Mouse (Mus musculus) kidney, embryonic 16.5 days (tissue): Measurements from ENCODE around the gene Snx29. TPM values are rescaled to one million over a fixed set of nuclear protein-coding genes. Genes with fewer than 3 reads are reported as not detected.
"Not testable (repeated sequence)": the region's sequence is repeated elsewhere in the genome, so short reads cannot be mapped to it uniquely, and the experiment has no call there.

ENCODE experiments used
- ATAC-seq: fragments of 200-750 bp; cut with Nextera tagmentation; 2 replicates; pipeline ENCODE4 v1.8.0; 2017; ENCODE audit warnings: moderate TSS enrichment; ENCODE audit not compliant: low FRiP score, low TSS enrichment
- H3K27ac ChIP-seq: fragments of 300-500 bp; sonication (generic); 2 replicates; pipeline ENCODE4 v1.5.1; 2014; ENCODE audit warnings: low read length
- H3K27me3 ChIP-seq: fragments of 300-500 bp; sonication (generic); 2 replicates; pipeline ENCODE4 v1.6.1; 2014; ENCODE audit warnings: low read length, control low read depth, mixed read lengths; ENCODE audit not compliant: insufficient read depth
- H3K36me3 ChIP-seq: fragments of 300-500 bp; sonication (generic); 2 replicates; pipeline ENCODE4 v1.6.1; 2014; ENCODE audit warnings: low read length, control low read depth, mixed read lengths; ENCODE audit not compliant: insufficient read depth
- H3K4me1 ChIP-seq: fragments of 300-500 bp; sonication (generic); 2 replicates; pipeline ENCODE4 v1.6.1; 2014; ENCODE audit warnings: low read length, control low read depth, mixed read lengths; ENCODE audit not compliant: insufficient read depth
- H3K4me2 ChIP-seq: fragments of 300-500 bp; sonication (generic); replicated peaks from 2 replicates; pipeline ENCODE4 v1.6.1; 2014; ENCODE audit warnings: low read depth, low read length
- H3K4me3 ChIP-seq: fragments of 300-500 bp; sonication (generic); 2 replicates; pipeline ENCODE4 v1.5.1; 2014; ENCODE audit warnings: mild to moderate bottlenecking, low read length
- H3K9ac ChIP-seq: fragments of 300-500 bp; sonication (generic); replicated peaks from 2 replicates; pipeline ENCODE4 v1.6.1; 2014; ENCODE audit warnings: low read length
- H3K9me3 ChIP-seq: fragments of 300-500 bp; sonication (generic); 2 replicates; pipeline ENCODE4 v1.6.1; 2016; ENCODE audit warnings: low read length, control low read depth
- WGBS: fragments of 180-500 bp; shearing (Covaris S2); extraction: QIAGEN DNeasy Blood & Tissue Kit; methylation state at CpG from one replicate; pipeline ENCODE4 v1.1.7; 2014; 5-methylcytosine and 5-hydroxymethylcytosine counted together
- polyA plus RNA-seq: library from polyadenylated mRNA; unstranded; fragments of >200 nt; fragmentation: Nextera tagmentation; extraction: Ambion mirVana; gene quantifications from 2 replicates; pipeline ENCODE4 v1.2.1, GENCODE M21; 2015

Gene Snx29
- polyA plus RNA-seq, 1 experiment from 2014 or later: 15.7 TPM

DNA sequence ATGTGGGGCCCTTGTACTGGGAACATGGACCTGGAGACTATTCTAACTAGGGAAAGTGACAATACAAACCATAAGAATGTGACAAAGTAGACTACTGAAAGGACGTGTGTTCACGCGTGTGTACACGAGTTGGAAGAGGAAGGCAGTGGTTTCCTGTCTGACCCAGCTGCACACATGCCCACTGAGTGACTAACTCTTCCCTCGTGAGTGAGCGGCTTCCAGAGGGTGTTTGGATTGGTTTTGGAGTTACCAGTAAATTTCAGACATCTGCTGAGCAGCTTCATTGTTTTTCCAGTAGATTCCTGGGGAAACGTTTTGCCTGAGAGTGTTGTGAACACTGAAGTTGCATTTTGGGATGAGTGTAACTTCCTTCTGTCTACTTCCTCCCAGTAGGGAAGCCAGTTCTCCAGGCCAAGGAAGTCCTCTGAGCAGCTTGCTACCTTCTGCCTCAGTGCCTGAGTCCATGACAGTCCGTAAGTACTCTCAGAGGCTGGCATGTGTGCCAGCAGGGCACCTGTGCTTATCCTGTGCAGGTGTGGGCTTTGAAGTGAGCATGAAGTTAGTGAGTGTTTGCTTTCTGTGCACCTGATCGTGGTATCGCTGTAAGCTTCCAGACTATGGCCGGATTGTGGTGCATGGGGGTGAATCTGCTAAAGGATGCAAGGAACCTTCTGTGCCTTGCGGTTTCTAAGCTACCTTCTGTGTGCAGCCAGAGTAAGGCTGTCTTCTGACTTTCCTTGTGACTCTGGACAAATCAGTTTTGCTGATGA, 97.8 kb downstream of the Snx29 start:
- no peak overlapping the region for H3K4me2 ChIP-seq
- H3K4me1 ChIP-seq: no peaks in the 10 kb centered on the region
- no peak for ATAC-seq
- H3K4me3 ChIP-seq: no peak overlapping the region
- H3K9me3 ChIP-seq: no peaks in the 10 kb centered on the region; the same call in 1 of the 2 replicates
- no peak overlapping the region for H3K9ac ChIP-seq
- peaks cover 7% of the 10 kb centered on the region for H3K36me3 ChIP-seq
- no peaks in the 10 kb centered on the region for H3K27me3 ChIP-seq
- WGBS: 82% methylated on average over 12 of the region's 12 CpGs
- no peak overlapping the region for H3K27ac ChIP-seq

DNA sequence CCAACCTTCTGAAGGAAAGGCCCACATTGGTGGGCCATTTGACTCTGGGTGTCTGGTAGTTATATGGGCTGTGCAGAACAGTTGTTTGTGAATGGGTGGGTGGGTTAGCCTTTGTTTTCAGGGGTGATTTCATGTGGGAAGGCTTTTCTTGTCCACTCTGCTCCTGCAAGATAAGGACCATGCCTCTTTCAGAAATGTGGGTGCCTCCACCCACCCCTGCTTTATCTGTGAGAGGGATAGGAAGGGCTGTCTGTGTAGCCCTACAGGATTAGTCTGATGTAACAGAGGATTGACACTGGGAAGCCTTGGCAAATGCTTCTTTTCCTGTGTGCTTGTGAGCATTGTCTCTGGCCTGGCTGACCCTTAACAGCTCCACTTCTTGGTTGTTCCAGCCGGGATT, 99.5 kb downstream of the Snx29 start:
- no peak for ATAC-seq
- 91% methylated on average over 1 of the region's 1 CpGs for WGBS
- Histone ChIP-seq H3K36me3 (peaks cover 7% of the 10 kb centered on the region), H3K4me2 (no peak overlapping the region), H3K4me1 (no peaks in the 10 kb centered on the region), H3K9me3 (no peaks in the 10 kb centered on the region; the same call in 1 of the 2 replicates), H3K9ac (no peak overlapping the region), H3K4me3 (no peak overlapping the region), H3K27ac (no peak overlapping the region), H3K27me3 (no peaks in the 10 kb centered on the region)

DNA sequence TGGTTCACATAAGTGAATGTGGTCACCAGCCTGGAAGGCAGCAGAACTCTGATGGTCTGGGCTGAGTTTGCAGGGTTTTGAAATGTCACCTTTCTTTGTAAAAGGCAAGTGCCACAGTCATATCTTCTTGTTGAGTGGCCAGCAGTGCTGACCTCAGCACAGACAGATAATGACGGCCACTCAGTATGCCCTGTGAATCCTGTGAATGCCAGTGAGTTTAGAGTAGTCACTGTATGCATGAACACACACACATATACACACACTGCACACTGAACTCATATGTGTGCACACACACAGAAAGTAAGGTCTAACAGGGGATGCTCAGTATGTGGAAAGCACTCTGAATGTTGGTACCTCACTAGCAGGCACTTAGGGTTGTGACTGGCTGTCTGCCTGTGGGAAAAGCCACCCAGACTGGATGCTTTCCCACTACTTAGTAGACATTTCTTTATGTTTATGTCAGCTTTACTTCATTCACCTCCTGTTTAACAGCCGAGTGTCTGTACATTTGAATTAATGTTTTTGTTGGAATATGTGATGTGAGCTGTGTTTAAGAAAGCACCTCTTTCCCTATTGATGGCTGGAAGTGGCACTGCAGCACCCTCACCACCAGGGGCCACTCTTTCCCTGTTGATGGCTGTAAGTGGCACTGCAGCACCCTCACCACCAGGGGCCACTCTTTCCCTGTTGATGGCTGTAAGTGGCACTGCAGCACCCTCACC, 100.3 kb downstream of the Snx29 start:
- H3K27ac ChIP-seq: no peak overlapping the region
- H3K4me2 ChIP-seq: no peak overlapping the region
- H3K9me3 ChIP-seq: no peaks in the 10 kb centered on the region; the same call in 1 of the 2 replicates
- no peak overlapping the region for H3K9ac ChIP-seq
- WGBS: 89% methylated on average over 2 of the region's 2 CpGs
- ATAC-seq: no peak
- no peaks in the 10 kb centered on the region for H3K27me3 ChIP-seq
- peaks cover 7% of the 10 kb centered on the region for H3K36me3 ChIP-seq
- no peak overlapping the region for H3K4me3 ChIP-seq
- no peaks in the 10 kb centered on the region for H3K4me1 ChIP-seq

DNA sequence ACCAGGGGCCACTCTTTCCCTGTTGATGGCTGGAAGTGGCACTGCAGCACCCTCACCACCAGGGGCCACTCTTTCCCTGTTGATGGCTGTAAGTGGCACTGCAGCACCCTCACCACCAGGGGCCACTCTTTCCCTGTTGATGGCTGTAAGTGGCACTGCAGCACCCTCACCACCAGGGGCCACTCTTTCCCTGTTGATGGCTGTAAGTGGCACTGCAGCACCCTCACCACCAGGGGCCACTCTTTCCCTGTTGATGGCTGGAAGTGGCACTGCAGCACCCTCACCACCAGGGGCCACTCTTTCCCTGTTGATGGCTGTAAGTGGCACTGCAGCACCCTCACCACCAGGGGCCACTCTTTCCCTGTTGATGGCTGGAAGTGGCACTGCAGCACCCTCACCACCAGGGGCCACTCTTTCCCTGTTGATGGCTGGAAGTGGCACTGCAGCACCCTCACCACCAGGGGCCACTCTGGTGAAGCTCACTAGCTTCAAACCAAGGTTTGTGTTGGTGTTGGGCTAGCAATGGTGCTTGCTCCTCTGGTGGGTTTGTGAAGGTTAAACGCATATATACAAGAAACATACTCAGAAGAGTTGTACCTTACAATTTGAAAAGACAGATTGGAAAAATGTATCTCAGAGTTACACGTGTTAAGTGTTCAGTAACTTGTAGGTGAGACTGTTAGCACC, 101.0 kb downstream of the Snx29 start:
- not testable (repeated sequence) for H3K4me3 ChIP-seq, ATAC-seq, H3K27me3 ChIP-seq, H3K4me2 ChIP-seq, H3K9me3 ChIP-seq, H3K36me3 ChIP-seq, H3K9ac ChIP-seq, H3K27ac ChIP-seq, H3K4me1 ChIP-seq
- WGBS: 98% methylated on average over 2 of the region's 2 CpGs

DNA sequence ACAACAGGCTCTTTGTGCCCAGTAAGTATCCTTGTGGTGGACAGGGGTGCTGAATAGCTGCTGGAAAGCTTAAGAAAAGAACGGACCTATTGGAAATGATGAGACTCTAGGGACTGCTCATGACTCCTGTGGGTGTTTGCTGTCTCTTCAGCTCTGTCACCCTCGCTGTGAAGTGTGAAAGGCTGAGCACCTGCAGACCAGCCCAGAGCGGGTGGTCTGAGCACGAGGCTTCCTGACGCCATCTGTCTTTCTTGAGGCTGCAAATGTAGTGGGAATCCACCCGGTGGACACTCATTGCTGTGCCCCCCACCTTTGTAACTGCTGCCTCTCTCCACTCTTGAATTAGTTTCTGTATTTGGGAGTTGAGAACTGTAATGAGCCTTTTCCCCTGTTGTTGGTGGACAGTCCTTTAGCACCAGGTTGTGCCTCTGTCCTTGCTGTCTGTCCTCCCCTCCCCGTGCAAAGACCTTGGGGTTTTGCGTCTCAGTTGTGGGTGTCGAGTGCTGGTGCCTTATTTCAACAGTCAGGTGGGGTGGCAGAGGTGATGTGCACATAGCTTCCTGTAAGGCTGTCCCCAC, 101.9 kb downstream of the Snx29 start:
- Histone ChIP-seq H3K9me3 (no peaks in the 10 kb centered on the region; the same call in 1 of the 2 replicates), H3K36me3 (peaks cover 7% of the 10 kb centered on the region), H3K4me3 (no peak overlapping the region), H3K4me1 (no peaks in the 10 kb centered on the region), H3K27ac (no peak overlapping the region), H3K4me2 (no peak overlapping the region), H3K27me3 (no peaks in the 10 kb centered on the region), H3K9ac (no peak overlapping the region)
- ATAC-seq: no peak
- WGBS: 83% methylated on average over 9 of the region's 9 CpGs

DNA sequence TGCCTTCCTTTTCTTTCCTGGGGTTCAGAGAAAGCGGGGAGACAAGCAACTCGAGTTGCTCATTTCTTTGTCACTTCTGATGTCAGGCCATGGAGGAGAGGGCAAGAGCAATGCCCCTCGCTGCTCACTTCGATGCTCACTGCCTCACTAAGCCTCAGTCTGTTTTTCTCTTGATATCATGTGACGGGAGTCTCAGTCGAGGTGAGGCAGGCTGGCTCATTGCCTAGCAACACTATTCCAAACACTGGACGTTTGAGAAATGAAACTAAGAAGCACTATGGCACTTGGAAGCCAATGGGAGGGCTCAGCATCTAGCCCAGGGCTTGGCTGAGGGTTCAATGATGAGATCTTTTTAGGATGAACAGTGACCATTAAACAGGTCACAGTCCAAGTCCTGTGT, 102.6 kb downstream of the Snx29 start:
- H3K27me3 ChIP-seq: no peaks in the 10 kb centered on the region
- no peaks in the 10 kb centered on the region; the same call in 1 of the 2 replicates for H3K9me3 ChIP-seq
- peak; percentile 32; the same call in 1 of the 2 replicates for ATAC-seq
- H3K4me2 ChIP-seq: no peak overlapping the region
- H3K36me3 ChIP-seq: peaks cover 7% of the 10 kb centered on the region
- no peak overlapping the region for H3K9ac ChIP-seq
- no peak overlapping the region for H3K27ac ChIP-seq
- H3K4me1 ChIP-seq: no peaks in the 10 kb centered on the region
- WGBS: 40% methylated on average over 7 of the region's 7 CpGs
- no peak overlapping the region for H3K4me3 ChIP-seq

DNA sequence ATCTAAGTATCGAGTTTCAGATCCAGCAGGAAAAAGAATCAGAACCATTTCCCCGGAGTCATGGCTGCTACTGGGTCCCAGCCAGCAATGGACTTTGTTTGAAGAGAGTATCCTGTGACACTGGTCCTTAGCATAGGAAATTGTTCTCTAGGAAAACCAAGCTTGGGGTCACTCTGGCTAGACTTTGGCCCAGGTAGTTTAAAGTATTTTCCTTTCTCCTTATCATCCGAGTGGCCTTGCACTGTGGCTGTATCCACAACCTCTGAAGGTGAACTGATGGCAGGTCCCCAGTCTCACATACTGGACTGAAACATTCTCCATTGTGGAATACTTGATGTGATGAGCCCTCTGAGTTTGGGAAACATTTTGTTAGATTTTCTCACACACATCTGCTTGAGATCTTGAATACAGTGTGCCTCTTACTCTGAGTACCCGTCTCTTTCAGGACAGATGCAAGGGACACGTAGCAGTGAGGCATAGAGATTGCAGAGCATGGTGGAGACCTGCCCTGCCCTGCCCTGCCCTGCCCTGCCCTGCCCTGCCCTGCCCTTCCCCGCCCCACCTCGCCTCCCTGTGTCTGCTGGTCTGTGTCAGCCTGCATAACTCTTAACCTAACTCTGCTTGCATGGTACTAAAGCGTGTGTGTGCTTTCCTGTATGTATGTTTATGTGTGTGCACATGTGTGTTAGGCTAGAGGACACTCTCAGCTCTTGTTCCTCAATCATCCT, 104.3 kb downstream of the Snx29 start:
- H3K4me1 ChIP-seq: no peaks in the 10 kb centered on the region
- H3K4me2 ChIP-seq: no peak overlapping the region
- no peak for ATAC-seq
- no peak overlapping the region for H3K9ac ChIP-seq
- WGBS: 58% methylated on average over 8 of the region's 8 CpGs
- no peak overlapping the region for H3K27ac ChIP-seq
- peaks cover 7% of the 10 kb centered on the region for H3K36me3 ChIP-seq
- H3K4me3 ChIP-seq: no peak overlapping the region
- no peaks in the 10 kb centered on the region for H3K27me3 ChIP-seq
- no peaks in the 10 kb centered on the region; the same call in 1 of the 2 replicates for H3K9me3 ChIP-seq

DNA sequence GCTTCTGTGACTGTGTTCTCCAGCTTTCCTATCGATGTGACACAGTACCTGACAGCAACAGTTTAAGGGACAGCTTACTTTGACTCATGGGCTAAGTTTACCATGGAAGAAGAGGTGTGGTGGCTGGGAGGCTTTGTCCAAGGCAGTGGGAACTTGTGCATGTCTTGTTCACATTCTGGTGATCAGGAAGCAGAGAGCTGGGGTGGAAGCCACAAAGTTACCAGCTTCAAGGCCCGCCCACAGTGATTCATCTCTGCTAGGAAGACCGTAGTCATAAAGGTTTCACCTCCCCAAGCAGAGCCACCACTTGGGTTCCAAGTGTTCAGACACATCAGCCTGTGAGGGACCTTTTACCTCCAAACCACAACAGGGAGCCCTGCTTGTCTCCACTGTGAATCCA, 107.1 kb downstream of the Snx29 start:
- no peak overlapping the region for H3K27ac ChIP-seq
- H3K4me1 ChIP-seq: no peaks in the 10 kb centered on the region
- no peaks in the 10 kb centered on the region for H3K9me3 ChIP-seq
- no peak for ATAC-seq
- 80% methylated on average over 3 of the region's 3 CpGs for WGBS
- no peak overlapping the region for H3K4me3 ChIP-seq
- H3K27me3 ChIP-seq: no peaks in the 10 kb centered on the region
- H3K9ac ChIP-seq: no peak overlapping the region
- no peaks in the 10 kb centered on the region for H3K36me3 ChIP-seq
- no peak overlapping the region for H3K4me2 ChIP-seq

DNA sequence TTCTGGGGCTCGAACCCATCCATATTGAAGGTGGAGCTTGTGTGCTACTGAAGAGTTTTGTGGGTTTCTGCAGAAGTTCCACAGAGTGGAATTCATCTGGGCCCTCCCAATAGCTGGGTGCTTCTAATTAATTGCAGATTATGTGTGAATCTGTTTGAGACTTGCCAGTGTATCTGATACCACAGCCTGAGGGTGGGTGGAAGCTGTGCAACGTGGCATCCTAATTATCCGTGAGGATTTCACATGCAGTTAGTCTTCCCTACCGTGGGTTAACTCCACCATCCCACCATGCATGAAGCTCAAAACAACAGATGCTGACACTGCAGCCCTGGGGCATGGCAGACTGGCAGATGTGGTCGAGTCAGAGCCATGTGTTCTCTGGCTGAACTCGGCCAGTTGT, 107.8 kb downstream of the Snx29 start:
- 81% methylated on average over 6 of the region's 6 CpGs for WGBS

More for the DNA sequence above, 107.8 kb downstream of the Snx29 start:
- Histone ChIP-seq H3K4me1 (no peaks in the 10 kb centered on the region), H3K27ac (no peak overlapping the region), H3K4me2 (no peak overlapping the region), H3K4me3 (no peak overlapping the region), H3K27me3 (no peaks in the 10 kb centered on the region), H3K9ac (no peak overlapping the region), H3K9me3 (no peaks in the 10 kb centered on the region), H3K36me3 (no peaks in the 10 kb centered on the region)
- ATAC-seq: no peak
